Mouse (Mus musculus) bone marrow macrophage, adult 2 months (primary cell): ENCODE measurements around the gene Fkbp2. TPM values are rescaled to one million over a fixed set of nuclear protein-coding genes. Genes with fewer than 3 reads are reported as not detected.

Experiments used
- H3K27ac ChIP-seq: 2 replicates; pipeline ENCODE4 v1.5.1; 2012; ENCODE audit warnings: low read depth, low read length; ENCODE audit not compliant: insufficient read depth
- H3K4me1 ChIP-seq: 2 replicates; pipeline ENCODE4 v1.6.1; 2012; ENCODE audit warnings: low read length; ENCODE audit not compliant: control insufficient read depth, insufficient read depth
- H3K4me3 ChIP-seq: 2 replicates; pipeline ENCODE4 v1.5.1; 2012; ENCODE audit warnings: mild to moderate bottlenecking, low read length, moderate library complexity; ENCODE audit not compliant: insufficient read depth
- CTCF ChIP-seq: IDR thresholded peaks from 2 replicates; pipeline ENCODE4 v1.5.1; 2012; ENCODE audit warnings: low read depth, mild to moderate bottlenecking, low read length, moderate library complexity
- POLR2A ChIP-seq: IDR thresholded peaks from 2 replicates; pipeline ENCODE4 v1.6.1; 2012; ENCODE audit warnings: mild to moderate bottlenecking, low read depth, low read length, borderline replicate concordance
- polyA plus RNA-seq: library from polyadenylated mRNA; stranded (reverse); fragments of >200 nt; gene quantifications from 2 replicates; pipeline ENCODE4 v1.2.4, GENCODE M21; 2012; ENCODE audit not compliant: missing spikeins, insufficient read depth, insufficient read length

Fkbp2 gene
- polyA plus RNA-seq, 1 experiment: 118 TPM

GRCm38 (mm10) chr19:6971644-6972043, 8.7 kb downstream of the Fkbp2 start:
- no peak for TF ChIP-seq POLR2A
- no peak for TF ChIP-seq CTCF
- H3K4me1 ChIP-seq: peaks cover 22% of the 10 kb centered on the region
- no peak overlapping the region for H3K4me3 ChIP-seq

GRCm38 (mm10) chr19:6970460-6971085, 9.7 kb downstream of the Fkbp2 start:
- no peak overlapping the region for H3K27ac ChIP-seq
- TF ChIP-seq POLR2A (no peak), CTCF (no peak)
- peaks cover 22% of the 10 kb centered on the region for H3K4me1 ChIP-seq
- no peak overlapping the region for H3K4me3 ChIP-seq

More at GRCm38 (mm10) chr19:6971644-6972043, 8.7 kb downstream of the Fkbp2 start:
- H3K27ac ChIP-seq: no peak overlapping the region

- TF ChIP-seq CTCF: peak; percentile 63
- no peak for TF ChIP-seq POLR2A
- peak overlapping the region; percentile 76 for H3K4me3 ChIP-seq
- no peak overlapping the region for H3K27ac ChIP-seq
- peaks cover 22% of the 10 kb centered on the region for H3K4me1 ChIP-seq
These were observed 10.5 kb downstream of the Fkbp2 start for GRCm38 (mm10) chr19:6969665-6970381.

GRCm38 (mm10) chr19:6969291-6969664, 11.0 kb downstream of the Fkbp2 start:
- Histone ChIP-seq H3K4me1 (peaks cover 22% of the 10 kb centered on the region), H3K27ac (no peak overlapping the region)
- TF ChIP-seq POLR2A: no peak
- no peak for TF ChIP-seq CTCF

GRCm38 (mm10) chr19:6968491-6969271, 11.6 kb downstream of the Fkbp2 start:
- TF ChIP-seq POLR2A (no peak), CTCF (no peak)
- Histone ChIP-seq H3K4me1 (peaks cover 18% of the 10 kb centered on the region), H3K4me3 (peak overlapping the region; percentile 76), H3K27ac (peak overlapping the region; percentile 22; the same call in 1 of the 2 replicates)

More at GRCm38 (mm10) chr19:6969291-6969664, 11.0 kb downstream of the Fkbp2 start:
- peak overlapping the region; percentile 76 for H3K4me3 ChIP-seq

GRCm38 (mm10) chr19:6956461-6956860, 23.8 kb downstream of the Fkbp2 start:
- TF ChIP-seq POLR2A (no peak), CTCF (no peak)
- H3K4me3 ChIP-seq: no peak overlapping the region
- no peak overlapping the region for H3K27ac ChIP-seq
- peaks cover 7% of the 10 kb centered on the region for H3K4me1 ChIP-seq

- no peak for TF ChIP-seq POLR2A
- TF ChIP-seq CTCF: no peak
- Histone ChIP-seq H3K4me1 (peaks cover 7% of the 10 kb centered on the region), H3K4me3 (no peak overlapping the region), H3K27ac (no peak overlapping the region)
These were observed 24.9 kb downstream of the Fkbp2 start for GRCm38 (mm10) chr19:6955424-6955823.

GRCm38 (mm10) chr19:6954046-6954445, 26.3 kb downstream of the Fkbp2 start:
- H3K4me1 ChIP-seq: peaks cover 14% of the 10 kb centered on the region
- H3K4me3 ChIP-seq: no peak overlapping the region
- H3K27ac ChIP-seq: no peak overlapping the region
- no peak for TF ChIP-seq CTCF
- no peak for TF ChIP-seq POLR2A

- peak overlapping the region; percentile 76 for H3K4me3 ChIP-seq
- peak overlapping the region; percentile 91 for H3K27ac ChIP-seq
- peaks cover 18% of the 10 kb centered on the region for H3K4me1 ChIP-seq
- TF ChIP-seq CTCF (no peak), POLR2A (no peak)
These were observed 27.6 kb downstream of the Fkbp2 start for GRCm38 (mm10) chr19:6952712-6953037.
